Mouse (Mus musculus) adrenal gland, postnatal 14 days (tissue): Measurements from ENCODE around the gene Kcnt2. TPM values are rescaled to one million over a fixed set of nuclear protein-coding genes. Genes with fewer than 3 reads are reported as not detected.

Experiments
- DNase-seq: peaks from one replicate; pipeline ENCODE4 v3.0.0; 2021; ENCODE audit warnings: mixed read lengths
- total RNA-seq: library from RNA; stranded (reverse); gene quantifications from 2 replicates; pipeline ENCODE4 v1.2.3, GENCODE M21; 2021

Kcnt2 gene
- total RNA-seq, 1 experiment from 2014 or later = 1.4 TPM

GRCm38 (mm10) chr1:140378791-140379190, 132.8 kb downstream of the Kcnt2 start:
- DNase-seq = no peak

GRCm38 (mm10) chr1:140379526-140379925, 133.6 kb downstream of the Kcnt2 start:
- no peak for DNase-seq

- no peak for DNase-seq
Measured at GRCm38 (mm10) chr1:140381093-140381492, 135.1 kb downstream of the Kcnt2 start.

GRCm38 (mm10) chr1:140390301-140390700, 144.3 kb downstream of the Kcnt2 start:
- no peak for DNase-seq

- DNase-seq = no peak
Measured at GRCm38 (mm10) chr1:140397756-140398155, 151.8 kb downstream of the Kcnt2 start.

- DNase-seq = no peak
Measured at GRCm38 (mm10) chr1:140406631-140407288, 160.8 kb downstream of the Kcnt2 start.

- no peak for DNase-seq
Measured at GRCm38 (mm10) chr1:140415761-140416160, 169.8 kb downstream of the Kcnt2 start.

GRCm38 (mm10) chr1:140422954-140423353, 177.0 kb downstream of the Kcnt2 start:
- no peak for DNase-seq

- DNase-seq = no peak
Measured at GRCm38 (mm10) chr1:140429284-140429850, 183.4 kb downstream of the Kcnt2 start.

- no peak for DNase-seq
Measured at GRCm38 (mm10) chr1:140432039-140432438, 186.1 kb downstream of the Kcnt2 start.

GRCm38 (mm10) chr1:140434791-140435190, 188.8 kb downstream of the Kcnt2 start:
- no peak for DNase-seq

GRCm38 (mm10) chr1:140438176-140438575, 192.2 kb downstream of the Kcnt2 start:
- no peak for DNase-seq

- DNase-seq = no peak
Measured at GRCm38 (mm10) chr1:140443904-140444303, 197.9 kb downstream of the Kcnt2 start.

- DNase-seq = no peak
Measured at GRCm38 (mm10) chr1:140444394-140444793, 198.4 kb downstream of the Kcnt2 start.

GRCm38 (mm10) chr1:140451461-140451860, 205.5 kb downstream of the Kcnt2 start:
- no peak for DNase-seq

GRCm38 (mm10) chr1:140451924-140452323, 206.0 kb downstream of the Kcnt2 start:
- no peak for DNase-seq

- DNase-seq = no peak
Measured at GRCm38 (mm10) chr1:140455903-140456302, 209.9 kb downstream of the Kcnt2 start.

- DNase-seq = no peak
Measured at GRCm38 (mm10) chr1:140456873-140457272, 210.9 kb downstream of the Kcnt2 start.

GRCm38 (mm10) chr1:140468315-140468714, 222.4 kb downstream of the Kcnt2 start:
- DNase-seq = no peak

GRCm38 (mm10) chr1:140469586-140469985, 223.6 kb downstream of the Kcnt2 start:
- DNase-seq = no peak

- DNase-seq = no peak
Measured at GRCm38 (mm10) chr1:140476921-140477320, 231.0 kb downstream of the Kcnt2 start.

GRCm38 (mm10) chr1:140484016-140484415, 238.1 kb downstream of the Kcnt2 start:
- DNase-seq = no peak

- DNase-seq = no peak
Measured at GRCm38 (mm10) chr1:140489816-140490215, 243.9 kb downstream of the Kcnt2 start.

GRCm38 (mm10) chr1:140491406-140491805, 245.4 kb downstream of the Kcnt2 start:
- no peak for DNase-seq
